13 mouse cellular contexts compared by ENCODE assay signal in genomic region chr16:38649431-38649827, GRCm38 (mm10).
DNase-seq lines count a peak whose midpoint lies in the region; ATAC-seq lines count a peak whose summit lies in the region.
"Had no signal": no experiment of that assay in that cellular context is flagged by ENCODE, and none has a peak within 500 bp of the region (broad histone marks: within the 10 kb centered on the region; RNA-seq: fewer than 3 reads in every experiment).

No protein-coding gene starts in this region.

- 35% methylated on average over 11 of the region's 11 CpGs for WGBS in heart, embryonic 12.5 days
- 82% methylated on average over 11 of the region's 11 CpGs for WGBS in midbrain, embryonic 11.5 days
- WGBS in midbrain, embryonic 13.5 days = 71% methylated on average over 11 of the region's 11 CpGs

- no peak overlapping the region; the same call in 1 of the 2 replicates for H3K9ac ChIP-seq in heart, embryonic 12.5 days
- H3K9ac ChIP-seq in midbrain, embryonic 11.5 days (ENCODE audit: low read length) = no peak overlapping the region
- no peak overlapping the region for H3K9ac ChIP-seq in midbrain, embryonic 13.5 days (replicated peaks)
- H3K9ac ChIP-seq: limb, embryonic 15.5 days; midbrain, embryonic 15.5 days had no signal

- ATAC-seq in heart, embryonic 12.5 days (ENCODE audit: insufficient number of reproducible peaks, low FRiP score) = no peak
- ATAC-seq in midbrain, embryonic 11.5 days (ENCODE audit: low FRiP score) = no peak
- ATAC-seq in midbrain, embryonic 13.5 days = no peak
- no peak for ATAC-seq in erythroblast, adult 5-6 weeks (replicated peaks; ENCODE audit: low FRiP score, poor library complexity, severe bottlenecking)
- ATAC-seq: midbrain, embryonic 15.5 days had no signal

- H3K4me2 ChIP-seq in heart, embryonic 12.5 days = no peak overlapping the region
- no peak overlapping the region for H3K4me2 ChIP-seq in midbrain, embryonic 11.5 days
- H3K4me2 ChIP-seq in midbrain, embryonic 13.5 days (replicated peaks) = no peak overlapping the region
- H3K4me2 ChIP-seq: limb, embryonic 15.5 days; midbrain, embryonic 15.5 days had no signal

- peak overlapping the region; percentile 53; the same call in 1 of the 2 replicates for H3K27ac ChIP-seq in heart, embryonic 12.5 days (ENCODE audit: poor library complexity, severe bottlenecking)
- no peak overlapping the region for H3K27ac ChIP-seq in midbrain, embryonic 11.5 days (ENCODE audit: low read depth, low read length)
- H3K27ac ChIP-seq in midbrain, embryonic 13.5 days = no peak overlapping the region
- H3K27ac ChIP-seq: limb, embryonic 15.5 days; midbrain, embryonic 15.5 days had no signal

- no peaks in the 10 kb centered on the region for H3K9me3 ChIP-seq in heart, embryonic 12.5 days (replicated peaks)
- no peaks in the 10 kb centered on the region for H3K9me3 ChIP-seq in midbrain, embryonic 11.5 days (ENCODE audit: control insufficient read depth, low read length)
- no peaks in the 10 kb centered on the region for H3K9me3 ChIP-seq in midbrain, embryonic 13.5 days
- H3K9me3 ChIP-seq: limb, embryonic 15.5 days; midbrain, embryonic 15.5 days had no signal

- peaks cover 79% of the 10 kb centered on the region for H3K4me1 ChIP-seq in heart, embryonic 12.5 days (replicated peaks)
- no peaks in the 10 kb centered on the region for H3K4me1 ChIP-seq in midbrain, embryonic 11.5 days (ENCODE audit: control insufficient read depth, insufficient read depth, low read length)
- H3K4me1 ChIP-seq in midbrain, embryonic 13.5 days (replicated peaks) = peaks cover 6% of the 10 kb centered on the region; the same call in 1 of the 2 replicates

- DNase-seq in heart, adult 18-20 months = no peak
- DNase-seq in midbrain, embryonic 11.5 days (ENCODE audit: low spot score, missing footprints) = peak; percentile 72
- peak; percentile 61 for DNase-seq in lung, postnatal 14 days
- DNase-seq in frontal cortex, postnatal 10 days (ENCODE audit: low spot score in 2 of 2) = no peak
- DNase-seq: B cell, adult 2 months; cerebellum, adult 11 months; cerebellum, postnatal 25 days; thymus, postnatal 25 days had no signal

- no peaks in the 10 kb centered on the region for H3K36me3 ChIP-seq in heart, embryonic 12.5 days
- H3K36me3 ChIP-seq in midbrain, embryonic 11.5 days (ENCODE audit: control insufficient read depth, insufficient read depth, low read length) = no peaks in the 10 kb centered on the region
- no peaks in the 10 kb centered on the region for H3K36me3 ChIP-seq in midbrain, embryonic 13.5 days
- H3K36me3 ChIP-seq: limb, embryonic 15.5 days; midbrain, embryonic 15.5 days had no signal

- H3K4me3 ChIP-seq in heart, embryonic 12.5 days = no peak overlapping the region
- H3K4me3 ChIP-seq in midbrain, embryonic 11.5 days (ENCODE audit: low read depth, low read length) = no peak overlapping the region
- no peak overlapping the region for H3K4me3 ChIP-seq in midbrain, embryonic 13.5 days (replicated peaks)
- H3K4me3 ChIP-seq: limb, embryonic 15.5 days; midbrain, embryonic 15.5 days had no signal

- H3K27me3 ChIP-seq in heart, embryonic 12.5 days (replicated peaks) = no peaks in the 10 kb centered on the region
- no peaks in the 10 kb centered on the region for H3K27me3 ChIP-seq in midbrain, embryonic 11.5 days (ENCODE audit: control insufficient read depth, insufficient read depth, low read length)
- H3K27me3 ChIP-seq in midbrain, embryonic 13.5 days = no peaks in the 10 kb centered on the region
- H3K27me3 ChIP-seq: limb, embryonic 15.5 days; midbrain, embryonic 15.5 days had no signal

Comparison
In these comparisons a context has a peak if more than half of its experiments do, and no peak if none do; other contexts are left out.
1. DNase-seq: peak in midbrain, embryonic 11.5 days (single experiment) and lung, postnatal 14 days (single experiment); none in heart, adult 18-20 months (0 of 2) and frontal cortex, postnatal 10 days (0 of 2).